Mouse (Mus musculus) MEL (cell line): ENCODE data around the gene 6030458C11Rik. TPM values are rescaled to one million over a fixed set of nuclear protein-coding genes. Genes with fewer than 3 reads are reported as not detected.

Source experiments
- DNase-seq: peaks from one replicate; pipeline ENCODE4 v3.0.0; 2011; ENCODE audit warnings: low read depth, low spot score
- H3K27ac ChIP-seq: 2 replicates; pipeline ENCODE4 v1.5.1; 2012; ENCODE audit warnings: low read depth, mild to moderate bottlenecking, control low read depth, low read length, moderate library complexity; ENCODE audit not compliant: control insufficient read depth
- H3K27me3 ChIP-seq, 2 experiments: fragments of 150-350 bp in 1 of 2; sonication (generic) in 1 of 2; 2 replicates each; pipeline ENCODE4 v1.6.1; 2012; ENCODE audit warnings: low read length in 2 of 2, mild to moderate bottlenecking in 2 of 2, improper control_type of control experiment in 1 of 2, moderate library complexity in 1 of 2; ENCODE audit not compliant: insufficient read depth in 2 of 2, control insufficient read depth in 1 of 2
- H3K36me3 ChIP-seq, 2 experiments: 2 replicates each; pipeline ENCODE4 v1.6.1; 2012 to 2014; ENCODE audit warnings: low read length in 2 of 2, improper control_type of control experiment in 1 of 2, inconsistent platforms in 1 of 2, mild to moderate bottlenecking in 1 of 2; ENCODE audit not compliant: insufficient read depth in 2 of 2, control insufficient read depth in 1 of 2
- H3K4me1 ChIP-seq, 2 experiments: fragments of 150-350 bp in 1 of 2; sonication (generic) in 1 of 2; 2 replicates each; pipeline ENCODE4 v1.6.1; 2012; ENCODE audit warnings: low read length in 2 of 2, improper control_type of control experiment in 1 of 2, mild to moderate bottlenecking in 1 of 2; ENCODE audit not compliant: insufficient read depth in 2 of 2, control insufficient read depth in 1 of 2
- H3K4me3 ChIP-seq, 2 experiments: fragments of 150-350 bp in 1 of 2; sonication (generic) in 1 of 2; 2 replicates each; pipeline ENCODE4 v1.5.1; 2012; ENCODE audit warnings: low read depth in 2 of 2, low read length in 2 of 2, mild to moderate bottlenecking in 2 of 2, moderate library complexity in 2 of 2, control low read depth in 1 of 2, improper control_type of control experiment in 1 of 2; ENCODE audit not compliant: control insufficient read depth in 1 of 2, insufficient read depth in 1 of 2
- H3K79me2 ChIP-seq: 2 replicates; pipeline ENCODE4 v1.6.1; 2012; ENCODE audit warnings: mild to moderate bottlenecking, low read length, moderate library complexity; ENCODE audit not compliant: control insufficient read depth, poor library complexity, insufficient read depth
- H3K9ac ChIP-seq: 2 replicates; pipeline ENCODE4 v1.6.1; 2012; ENCODE audit warnings: low read depth, mild to moderate bottlenecking, control low read depth, low read length, moderate library complexity; ENCODE audit not compliant: control insufficient read depth, poor library complexity, severe bottlenecking
- H3K9me3 ChIP-seq: fragments of 150-350 bp; sonication (generic); replicated peaks from 2 replicates; pipeline ENCODE4 v1.6.1; 2012; ENCODE audit warnings: mild to moderate bottlenecking, low read length, improper control_type of control experiment, moderate library complexity; ENCODE audit not compliant: insufficient read depth
- BHLHE40 ChIP-seq: IDR thresholded peaks from 2 replicates; pipeline ENCODE4 v1.6.1; 2012; ENCODE audit warnings: low read depth, mild to moderate bottlenecking, inconsistent platforms, low read length, improper control_type of control experiment, borderline replicate concordance
- CTCF ChIP-seq, 3 experiments: IDR thresholded peaks in 2 of 3; conservative IDR thresholded peaks in 1 of 3; 2 replicates each; pipeline ENCODE4 v1.5.1; 2011 to 2012; ENCODE audit warnings: low read length in 3 of 3, low read depth in 2 of 3, mild to moderate bottlenecking in 2 of 3, improper control_type of control experiment in 1 of 3, inconsistent platforms in 1 of 3, mixed read lengths in 1 of 3, moderate library complexity in 1 of 3; ENCODE audit not compliant: control insufficient read depth in 1 of 3, insufficient read depth in 1 of 3, poor library complexity in 1 of 3, severe bottlenecking in 1 of 3
- EP300 ChIP-seq, 2 experiments: IDR thresholded peaks; 2 replicates each; pipeline ENCODE4 v1.6.1; 2011; ENCODE audit warnings: improper control_type of control experiment in 2 of 2, low read length in 2 of 2, low read depth in 1 of 2, mild to moderate bottlenecking in 1 of 2
- ETS1 ChIP-seq: IDR thresholded peaks from 2 replicates; pipeline ENCODE4 v1.6.1; 2012; ENCODE audit warnings: low read depth, mild to moderate bottlenecking, inconsistent platforms, low read length, improper control_type of control experiment, moderate library complexity
- KAT2A ChIP-seq: conservative IDR thresholded peaks from 2 replicates; pipeline ENCODE4 v1.6.1; 2012; ENCODE audit warnings: low read depth, low read length, improper control_type of control experiment, inconsistent platforms
- MAFK ChIP-seq: IDR thresholded peaks from 2 replicates; pipeline ENCODE4 v1.6.1; 2011; ENCODE audit warnings: low read depth, mild to moderate bottlenecking, low read length, improper control_type of control experiment, borderline replicate concordance
- MAZ ChIP-seq: IDR thresholded peaks from 2 replicates; pipeline ENCODE4 v1.6.1; 2012; ENCODE audit warnings: low read depth, mild to moderate bottlenecking, inconsistent platforms, low read length, improper control_type of control experiment
- MXI1 ChIP-seq: IDR thresholded peaks from 2 replicates; pipeline ENCODE4 v1.6.1; 2011; ENCODE audit warnings: mild to moderate bottlenecking, low read depth, low read length, improper control_type of control experiment
- MYB ChIP-seq: IDR thresholded peaks from 2 replicates; pipeline ENCODE4 v1.6.1; 2011; ENCODE audit warnings: mild to moderate bottlenecking, low read depth, low read length, improper control_type of control experiment
- MYC ChIP-seq: IDR thresholded peaks from 2 replicates; pipeline ENCODE4 v1.6.1; 2011; ENCODE audit warnings: low read depth, mild to moderate bottlenecking, low read length, improper control_type of control experiment, moderate library complexity
- NELFE ChIP-seq: IDR thresholded peaks from 2 replicates; pipeline ENCODE4 v1.6.1; 2011; ENCODE audit warnings: low read depth, low read length, improper control_type of control experiment
- SMC3 ChIP-seq: IDR thresholded peaks from 2 replicates; pipeline ENCODE4 v1.6.1; 2011; ENCODE audit warnings: low read depth, low read length, improper control_type of control experiment
- TAL1 ChIP-seq: IDR thresholded peaks from 2 replicates; pipeline ENCODE4 v1.6.1; 2012; ENCODE audit warnings: mild to moderate bottlenecking, inconsistent platforms, low read length, moderate library complexity, mixed read lengths
- TBP ChIP-seq: IDR thresholded peaks from 2 replicates; pipeline ENCODE4 v1.8.0; 2011; ENCODE audit warnings: low read depth, low read length, improper control_type of control experiment
- TCF12 ChIP-seq: IDR thresholded peaks from 2 replicates; pipeline ENCODE4 v1.6.1; 2014; ENCODE audit warnings: low read depth, mild to moderate bottlenecking, inconsistent platforms, low read length, improper control_type of control experiment, moderate library complexity
- UBTF ChIP-seq: IDR thresholded peaks from 2 replicates; pipeline ENCODE4 v1.6.1; 2012; ENCODE audit warnings: low read depth, mild to moderate bottlenecking, inconsistent platforms, low read length, improper control_type of control experiment, moderate library complexity, borderline replicate concordance; ENCODE audit not compliant: insufficient read depth
- USF1 ChIP-seq: IDR thresholded peaks from 2 replicates; pipeline ENCODE4 v1.6.1; 2014; ENCODE audit warnings: low read depth, mild to moderate bottlenecking, inconsistent platforms, low read length, improper control_type of control experiment, moderate library complexity
- USF2 ChIP-seq, 2 experiments: IDR thresholded peaks; 2 replicates each; pipeline ENCODE4 v1.6.1; 2011 to 2012; ENCODE audit warnings: improper control_type of control experiment in 2 of 2, low read length in 2 of 2, borderline replicate concordance in 1 of 2, inconsistent platforms in 1 of 2, low read depth in 1 of 2, mild to moderate bottlenecking in 1 of 2; ENCODE audit not compliant: insufficient read depth in 1 of 2
- ZC3H11A ChIP-seq: IDR thresholded peaks from 2 replicates; pipeline ENCODE4 v1.6.1; 2012; ENCODE audit warnings: low read depth, mild to moderate bottlenecking, inconsistent platforms, low read length, improper control_type of control experiment
- ZNF384 ChIP-seq: IDR thresholded peaks from 2 replicates; pipeline ENCODE4 v1.6.1; 2012; ENCODE audit warnings: low read depth, mild to moderate bottlenecking, inconsistent platforms, low read length, improper control_type of control experiment
- polyA plus RNA-seq, 2 experiments: library from polyadenylated mRNA; stranded (reverse) in 1 of 2; unstranded in 1 of 2; fragments of >175 nt in 1 of 2; fragments of >200 nt in 1 of 2; gene quantifications; 2 replicates each; pipeline versions ENCODE4 v1.2.1 to v1.2.4; 2012; ENCODE audit warnings: low replicate concordance in 2 of 2, low read depth in 1 of 2; ENCODE audit not compliant: insufficient read length in 2 of 2, insufficient read depth in 1 of 2, missing spikeins in 1 of 2
- total RNA-seq: library from RNA; depleted of rRNA; stranded (reverse); fragments of 300-350 nt; gene quantifications from 2 replicates; pipeline ENCODE4 v1.2.3, GENCODE M21; 2012

Gene 6030458C11Rik
- total and polyA plus RNA-seq, 3 experiments, result 21.9 to 25.7 TPM; not detected in 1

- peaks cover 0 to 4% of the 10 kb centered on the region in 2 experiments; a peak in 1 of 4 replicates for H3K4me1 ChIP-seq
- H3K9ac ChIP-seq, result no peak overlapping the region
- no peaks in the 10 kb centered on the region for H3K27me3 ChIP-seq
- H3K27ac ChIP-seq, result no peak overlapping the region
- TF ChIP-seq USF2 (IDR thresholded peaks at IDR 0.05; ENCODE audit: borderline replicate concordance in 1 of 2, insufficient read depth in 1 of 2, low read depth in 1 of 2, low read length in 2 of 2) (no peak), TAL1 (no peak), EP300 (IDR thresholded peaks at IDR 0.05; ENCODE audit: low read depth in 1 of 2, low read length in 2 of 2) (no peak), MYC (no peak), SMC3 (no peak), TCF12 (no peak), CTCF (IDR thresholded peaks at IDR 0.05 in 2 of 3, conservative IDR thresholded peaks at IDR 0.05 in 1 of 3; ENCODE audit: control insufficient read depth in 1 of 3, insufficient read depth in 1 of 3, low read depth in 2 of 3, low read length in 3 of 3, poor library complexity in 1 of 3, severe bottlenecking in 1 of 3) (no peak), ZNF384 (no peak), MAFK (no peak), UBTF (no peak), MAZ (no peak), KAT2A (no peak), USF1 (no peak), NELFE (no peak), ETS1 (no peak), BHLHE40 (no peak), MXI1 (no peak), TBP (no peak)
- TF ChIP-seq, all 39 proteins: peak for 0
- H3K79me2 ChIP-seq, result peaks cover 2% of the 10 kb centered on the region
- no peak for DNase-seq
- H3K9me3 ChIP-seq, result no peaks in the 10 kb centered on the region
- peaks cover 13 to 39% of the 10 kb centered on the region in 2 experiments for H3K36me3 ChIP-seq
- no peak overlapping the region for H3K4me3 ChIP-seq
Observed at GRCm38 (mm10) chr15:12817592-12817991, 6.9 kb downstream of the 6030458C11Rik start.

GRCm38 (mm10) chr15:12812646-12813045 lies 11.8 kb downstream of the 6030458C11Rik start:
- TF ChIP-seq CTCF (IDR thresholded peaks at IDR 0.05 in 2 of 3, conservative IDR thresholded peaks at IDR 0.05 in 1 of 3; ENCODE audit: control insufficient read depth in 1 of 3, insufficient read depth in 1 of 3, low read depth in 2 of 3, low read length in 3 of 3, poor library complexity in 1 of 3, severe bottlenecking in 1 of 3), result peak; percentile 17 to 49 (median 37); a peak in 4 of 6 replicates
- TF ChIP-seq MYB, result no peak
- TF ChIP-seq ZC3H11A, result no peak
- no peak for TF ChIP-seq NELFE
- 0 out of 2 replicates have a peak, but pooled peaks have one; percentile 19 for TF ChIP-seq SMC3
- Histone ChIP-seq H3K27me3 (no peaks in the 10 kb centered on the region), H3K9me3 (no peaks in the 10 kb centered on the region), H3K4me1 (peaks cover 0 to 5% of the 10 kb centered on the region in 2 experiments; a peak in 2 of 4 replicates), H3K4me3 (no peak overlapping the region), H3K9ac (no peak overlapping the region), H3K36me3 (peaks cover 5 to 38% of the 10 kb centered on the region in 2 experiments; a peak in 3 of 4 replicates), H3K27ac (no peak overlapping the region), H3K79me2 (no peaks in the 10 kb centered on the region)
- peak; percentile 54 for DNase-seq
